Mouse (Mus musculus) neural tube, embryonic 12.5 days (tissue): ENCODE results near the gene Snx30. TPM values are rescaled to one million over a fixed set of nuclear protein-coding genes. Genes with fewer than 3 reads are reported as not detected.

Source experiments
- ATAC-seq: fragments of 200-750 bp; cut with Nextera tagmentation; 2 replicates; pipeline ENCODE4 v1.8.0; 2017; ENCODE audit warnings: low read depth, mild to moderate bottlenecking, moderate TSS enrichment, moderate library complexity; ENCODE audit not compliant: low FRiP score
- H3K27ac ChIP-seq: fragments of 300-500 bp; sonication (generic); 2 replicates; pipeline ENCODE4 v1.5.1; 2016
- H3K27me3 ChIP-seq: fragments of 300-500 bp; sonication (generic); replicated peaks from 2 replicates; pipeline ENCODE4 v1.6.1; 2016; ENCODE audit warnings: mild to moderate bottlenecking
- H3K36me3 ChIP-seq: fragments of 300-500 bp; sonication (generic); 2 replicates; pipeline ENCODE4 v1.6.1; 2016; ENCODE audit warnings: mild to moderate bottlenecking
- H3K4me1 ChIP-seq: fragments of 300-500 bp; sonication (generic); 2 replicates; pipeline ENCODE4 v1.6.1; 2016
- H3K4me2 ChIP-seq: fragments of 300-500 bp; sonication (generic); replicated peaks from 2 replicates; pipeline ENCODE4 v1.6.1; 2016; ENCODE audit warnings: mild to moderate bottlenecking
- H3K4me3 ChIP-seq: fragments of 300-500 bp; sonication (generic); 2 replicates; pipeline ENCODE4 v1.5.1; 2016
- H3K9ac ChIP-seq: fragments of 300-500 bp; sonication (generic); 2 replicates; pipeline ENCODE4 v1.6.1; 2016; ENCODE audit warnings: mild to moderate bottlenecking
- H3K9me3 ChIP-seq: fragments of 300-500 bp; sonication (generic); 2 replicates; pipeline ENCODE4 v1.6.1; 2016; ENCODE audit warnings: mild to moderate bottlenecking
- WGBS: fragments of 180-500 bp; shearing (Covaris S2); methylation state at CpG from one replicate; pipeline ENCODE4 v1.1.7; 2016; 5-methylcytosine and 5-hydroxymethylcytosine counted together
- polyA plus RNA-seq: library from polyadenylated mRNA; unstranded; fragments of >200 nt; fragmentation: Nextera tagmentation; extraction: Ambion mirVana; gene quantifications from 2 replicates; pipeline ENCODE4 v1.2.1, GENCODE M21; 2016

Snx30 gene
- polyA plus RNA-seq, 1 experiment from 2014 or later: 17.1 TPM

DNA sequence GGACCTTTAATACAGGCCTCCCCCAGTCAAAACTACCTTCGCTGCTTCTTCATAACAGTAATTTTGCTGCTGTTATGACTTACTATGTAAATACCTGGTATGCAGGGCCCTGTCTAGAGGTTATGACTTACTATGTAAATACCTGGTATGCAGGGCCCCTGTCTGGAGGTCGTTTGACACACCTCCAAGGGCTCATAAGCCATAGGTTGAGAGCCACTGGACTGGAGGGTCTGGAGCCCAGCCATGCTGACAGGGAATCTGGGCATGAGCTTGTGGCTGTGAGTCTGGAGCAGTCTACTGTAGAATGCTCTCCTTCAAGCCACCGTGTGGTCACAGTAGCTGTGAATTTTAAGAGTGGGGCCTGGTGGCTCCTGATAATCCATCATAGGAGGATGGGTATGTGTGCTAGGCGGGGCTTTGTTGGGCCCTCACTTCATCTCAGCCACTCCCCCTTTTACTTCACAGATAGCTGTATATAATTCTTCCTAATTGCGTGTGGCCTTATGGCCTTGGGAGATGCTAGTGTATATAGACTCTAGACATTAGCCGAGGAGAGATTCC, 78.6 kb downstream of the Snx30 start:
- Histone ChIP-seq H3K9ac (no peak overlapping the region), H3K4me2 (no peak overlapping the region), H3K36me3 (peaks cover 23% of the 10 kb centered on the region), H3K27ac (no peak overlapping the region), H3K9me3 (no peaks in the 10 kb centered on the region), H3K4me3 (no peak overlapping the region), H3K4me1 (no peaks in the 10 kb centered on the region), H3K27me3 (no peaks in the 10 kb centered on the region)
- WGBS: 84% methylated on average over 6 of the region's 6 CpGs
- no peak for ATAC-seq

DNA sequence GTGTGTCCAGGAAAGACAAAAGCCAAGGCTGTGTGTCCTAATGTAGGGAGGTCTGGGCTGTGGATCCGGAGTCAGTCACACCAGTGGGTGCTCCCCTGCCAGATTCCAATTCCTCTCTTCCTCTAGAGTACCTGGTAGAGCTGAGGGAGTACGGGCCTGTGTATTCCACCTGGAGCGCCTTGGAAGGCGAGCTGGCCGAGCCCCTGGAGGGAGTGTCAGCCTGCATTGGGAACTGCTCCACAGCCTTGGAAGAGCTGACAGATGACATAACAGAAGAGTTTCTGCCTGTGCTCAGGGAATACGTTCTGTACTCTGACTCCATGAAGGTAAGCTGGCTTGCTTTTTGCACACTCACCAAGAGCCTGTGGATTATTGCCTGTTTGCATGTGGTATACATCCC, 80.6 kb downstream of the Snx30 start:
- Histone ChIP-seq H3K27ac (no peak overlapping the region), H3K4me1 (no peaks in the 10 kb centered on the region), H3K4me3 (no peak overlapping the region), H3K9ac (no peak overlapping the region), H3K27me3 (no peaks in the 10 kb centered on the region), H3K36me3 (peaks cover 9% of the 10 kb centered on the region; the same call in 1 of the 2 replicates), H3K4me2 (no peak overlapping the region), H3K9me3 (no peaks in the 10 kb centered on the region)
- no peak for ATAC-seq
- WGBS: 96% methylated on average over 6 of the region's 6 CpGs

DNA sequence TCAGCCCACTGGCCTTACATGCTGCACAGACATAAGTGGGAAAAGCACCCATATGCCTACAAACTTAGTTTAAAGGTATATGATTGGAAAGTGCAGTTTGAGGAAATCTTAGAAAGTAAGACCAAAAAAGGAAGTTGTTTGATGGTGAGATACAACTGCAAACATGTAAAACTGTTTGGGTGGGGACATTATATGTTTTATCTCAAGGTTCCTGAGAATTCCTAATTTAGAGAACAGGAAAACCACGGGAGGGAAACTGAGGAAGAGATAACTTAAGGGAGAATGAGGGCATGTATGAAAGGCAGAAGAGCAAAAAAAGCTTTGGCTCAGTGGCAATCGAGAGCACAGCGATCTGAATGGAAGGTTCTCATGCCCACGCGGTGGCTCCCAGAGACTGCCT, 81.4 kb downstream of the Snx30 start:
- Histone ChIP-seq H3K9me3 (no peaks in the 10 kb centered on the region), H3K4me1 (no peaks in the 10 kb centered on the region), H3K4me2 (no peak overlapping the region), H3K27ac (no peak overlapping the region), H3K4me3 (no peak overlapping the region), H3K27me3 (no peaks in the 10 kb centered on the region), H3K9ac (no peak overlapping the region), H3K36me3 (peaks cover 8% of the 10 kb centered on the region; the same call in 1 of the 2 replicates)
- no peak for ATAC-seq
- 91% methylated on average over 5 of the region's 5 CpGs for WGBS

DNA sequence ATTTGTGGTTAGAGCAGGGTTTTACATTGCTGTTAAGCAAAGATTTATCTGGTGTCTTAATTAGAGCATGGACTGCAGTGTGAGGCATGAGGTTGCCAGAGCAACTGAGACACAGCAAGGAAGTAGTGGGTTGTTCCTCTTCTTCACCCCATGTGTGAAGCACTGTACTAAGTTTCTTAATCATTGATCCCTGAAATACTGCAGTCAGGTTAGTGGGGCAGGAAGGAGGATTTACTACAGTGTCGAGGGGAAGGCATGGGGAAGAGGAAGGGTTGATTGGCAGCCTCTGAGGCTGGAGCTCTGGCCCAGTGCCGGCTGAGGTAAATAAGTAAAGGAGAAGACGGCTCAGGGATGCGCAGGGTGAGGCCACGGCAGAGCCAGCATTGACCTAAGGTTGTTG, 82.4 kb downstream of the Snx30 start:
- Histone ChIP-seq H3K27me3 (no peaks in the 10 kb centered on the region), H3K9ac (no peak overlapping the region), H3K36me3 (peaks cover 1% of the 10 kb centered on the region; the same call in 1 of the 2 replicates), H3K9me3 (no peaks in the 10 kb centered on the region), H3K4me2 (no peak overlapping the region), H3K27ac (no peak overlapping the region), H3K4me1 (no peaks in the 10 kb centered on the region), H3K4me3 (no peak overlapping the region)
- WGBS: 86% methylated on average over 5 of the region's 5 CpGs
- no peak for ATAC-seq

DNA sequence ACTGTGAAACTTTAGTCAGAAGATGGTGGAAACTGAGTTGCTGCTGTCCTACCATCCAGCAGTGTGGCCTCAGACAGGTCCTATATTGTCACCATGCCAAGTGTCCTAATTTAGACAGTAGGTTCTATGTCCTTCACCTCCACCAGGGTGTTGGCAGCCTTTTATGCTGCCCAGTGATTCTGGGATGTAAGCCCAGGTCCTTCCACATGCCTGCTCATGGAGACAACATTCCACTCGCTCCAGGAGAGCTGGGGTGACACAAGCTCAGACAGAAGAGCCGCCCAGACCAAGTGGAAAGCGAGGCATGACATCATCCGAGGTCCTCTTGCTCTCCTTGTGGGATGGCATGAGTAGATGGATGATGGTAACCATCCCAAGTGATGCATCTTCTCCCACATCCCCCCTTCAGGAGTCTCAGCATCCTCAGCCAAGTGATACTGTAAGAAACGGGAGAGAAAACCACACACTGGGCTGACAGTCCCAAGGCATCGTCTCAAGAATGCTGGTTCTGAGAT, 84.5 kb downstream of the Snx30 start:
- Histone ChIP-seq H3K9me3 (no peaks in the 10 kb centered on the region), H3K36me3 (peaks cover 12% of the 10 kb centered on the region), H3K4me1 (no peaks in the 10 kb centered on the region), H3K27me3 (no peaks in the 10 kb centered on the region), H3K9ac (no peak overlapping the region), H3K4me3 (no peak overlapping the region), H3K27ac (no peak overlapping the region), H3K4me2 (no peak overlapping the region)
- no peak for ATAC-seq
- WGBS: 90% methylated on average over 6 of the region's 6 CpGs

DNA sequence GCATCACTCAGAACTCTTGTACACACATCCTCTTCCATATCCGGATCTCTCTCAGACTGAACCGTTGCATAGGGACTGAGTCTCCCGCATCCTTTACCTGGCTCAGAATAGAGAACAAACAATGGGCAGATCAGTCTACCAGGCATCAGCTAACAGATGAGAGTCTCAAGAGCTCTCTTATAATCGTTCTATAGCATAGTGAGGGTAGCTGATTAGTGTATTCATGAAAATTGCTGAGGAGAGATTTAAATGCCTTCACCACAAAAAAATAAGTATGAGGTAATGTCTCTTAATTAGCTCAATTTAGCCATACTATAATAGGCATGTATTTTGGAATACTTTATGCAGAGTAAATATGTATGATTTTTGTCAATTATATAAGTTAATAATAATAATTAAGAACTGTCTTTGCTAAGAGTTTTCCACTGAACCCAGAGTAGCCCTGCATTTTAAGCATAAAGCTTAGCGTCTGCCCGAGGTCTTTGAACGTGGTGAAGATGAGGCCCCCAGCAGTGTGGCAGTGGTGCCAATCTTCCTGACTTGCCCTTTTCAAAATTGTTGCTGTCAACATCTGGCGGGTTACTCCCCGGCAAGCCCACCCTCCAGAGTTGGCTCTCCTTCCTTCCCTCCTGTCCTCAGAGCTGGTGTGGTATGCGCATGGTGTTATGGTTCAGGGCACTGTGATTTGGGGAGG, 86.2 kb downstream of the Snx30 start:
- no peaks in the 10 kb centered on the region for H3K9me3 ChIP-seq
- no peaks in the 10 kb centered on the region for H3K4me1 ChIP-seq
- H3K36me3 ChIP-seq: peaks cover 21% of the 10 kb centered on the region
- WGBS: 93% methylated on average over 10 of the region's 10 CpGs
- H3K27ac ChIP-seq: no peak overlapping the region
- ATAC-seq: no peak
- no peak overlapping the region for H3K4me3 ChIP-seq
- H3K9ac ChIP-seq: no peak overlapping the region
- H3K27me3 ChIP-seq: no peaks in the 10 kb centered on the region
- no peak overlapping the region for H3K4me2 ChIP-seq

DNA sequence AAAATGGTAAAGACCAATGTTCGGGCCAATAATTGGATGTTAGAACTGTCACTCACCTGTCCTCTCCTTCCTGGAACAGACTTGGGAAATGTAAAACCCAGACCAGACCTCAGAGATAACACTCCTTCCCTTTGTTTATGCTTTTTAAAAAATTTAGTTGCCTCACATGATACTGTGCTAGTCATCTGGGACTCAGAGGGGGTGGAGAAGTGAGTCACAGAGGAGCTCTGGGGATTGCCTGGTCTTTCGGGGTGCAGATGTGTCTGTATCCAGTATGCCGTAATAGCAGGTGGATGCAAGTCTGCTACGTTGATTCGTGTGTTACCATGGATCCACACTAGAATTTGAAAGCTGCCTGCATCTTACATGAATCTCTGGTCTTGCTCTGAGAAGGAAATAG, 87.1 kb downstream of the Snx30 start:
- Histone ChIP-seq H3K4me3 (no peak overlapping the region), H3K36me3 (peaks cover 30% of the 10 kb centered on the region), H3K27me3 (no peaks in the 10 kb centered on the region), H3K4me1 (no peaks in the 10 kb centered on the region), H3K9me3 (no peaks in the 10 kb centered on the region), H3K9ac (no peak overlapping the region), H3K4me2 (no peak overlapping the region), H3K27ac (no peak overlapping the region)
- no peak for ATAC-seq
- WGBS: 92% methylated on average over 5 of the region's 5 CpGs

DNA sequence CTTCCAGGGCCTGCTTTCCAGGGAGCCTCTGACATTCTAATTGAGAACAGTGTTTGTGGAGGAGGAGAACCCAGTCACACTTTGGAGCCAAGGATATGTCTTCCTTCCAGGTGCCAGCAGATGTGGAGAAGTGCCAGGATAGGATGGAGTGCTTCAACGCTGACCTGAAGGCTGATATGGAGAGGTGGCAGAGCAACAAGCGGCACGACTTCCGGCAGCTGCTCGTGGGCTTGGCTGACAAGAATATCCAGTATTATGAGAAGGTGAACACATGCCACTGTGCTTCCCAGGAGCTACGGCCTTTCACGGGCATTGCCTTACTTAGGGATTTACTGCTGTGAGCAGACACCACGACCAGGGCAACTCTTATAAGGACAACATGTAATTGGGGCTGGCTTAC, 88.8 kb downstream of the Snx30 start:
- no peaks in the 10 kb centered on the region for H3K9me3 ChIP-seq
- peaks cover 42% of the 10 kb centered on the region for H3K36me3 ChIP-seq
- no peak overlapping the region for H3K4me3 ChIP-seq
- no peak for ATAC-seq
- H3K9ac ChIP-seq: no peak overlapping the region
- H3K4me2 ChIP-seq: no peak overlapping the region
- no peak overlapping the region for H3K27ac ChIP-seq
- H3K4me1 ChIP-seq: no peaks in the 10 kb centered on the region
- H3K27me3 ChIP-seq: no peaks in the 10 kb centered on the region
- 92% methylated on average over 8 of the region's 8 CpGs for WGBS

DNA sequence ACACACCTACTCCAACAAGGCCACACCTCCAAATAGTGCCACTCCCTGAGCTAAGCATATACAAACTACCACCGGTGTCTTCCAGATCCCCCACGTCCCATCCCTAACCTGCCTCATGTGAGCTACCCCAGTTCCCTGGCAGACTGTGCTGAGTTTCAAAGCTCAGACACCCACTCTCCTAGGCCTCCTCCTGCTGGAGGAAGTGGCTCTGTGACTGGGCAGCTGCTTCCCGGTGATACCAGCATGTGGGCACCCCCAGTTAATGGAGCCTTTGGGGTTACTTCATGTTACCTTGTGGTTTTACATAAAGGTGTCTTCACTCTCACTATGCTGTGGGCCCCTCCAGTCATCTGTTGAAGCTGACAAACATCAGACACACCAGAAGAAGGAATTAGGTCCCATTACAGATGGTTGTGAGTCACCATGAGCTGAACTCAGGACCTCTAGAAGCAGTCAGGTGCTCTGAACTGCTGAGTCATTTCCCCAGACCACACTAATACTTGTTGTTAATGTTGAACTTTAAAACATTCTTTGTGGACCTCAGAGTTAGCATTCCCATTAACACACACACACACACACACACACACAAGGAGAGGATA, 89.4 kb downstream of the Snx30 start:
- Histone ChIP-seq H3K27me3 (no peaks in the 10 kb centered on the region), H3K9me3 (no peaks in the 10 kb centered on the region), H3K36me3 (peaks cover 46% of the 10 kb centered on the region), H3K9ac (no peak overlapping the region), H3K27ac (no peak overlapping the region), H3K4me1 (no peaks in the 10 kb centered on the region), H3K4me2 (no peak overlapping the region), H3K4me3 (no peak overlapping the region)
- 97% methylated on average over 3 of the region's 3 CpGs for WGBS
- no peak for ATAC-seq

DNA sequence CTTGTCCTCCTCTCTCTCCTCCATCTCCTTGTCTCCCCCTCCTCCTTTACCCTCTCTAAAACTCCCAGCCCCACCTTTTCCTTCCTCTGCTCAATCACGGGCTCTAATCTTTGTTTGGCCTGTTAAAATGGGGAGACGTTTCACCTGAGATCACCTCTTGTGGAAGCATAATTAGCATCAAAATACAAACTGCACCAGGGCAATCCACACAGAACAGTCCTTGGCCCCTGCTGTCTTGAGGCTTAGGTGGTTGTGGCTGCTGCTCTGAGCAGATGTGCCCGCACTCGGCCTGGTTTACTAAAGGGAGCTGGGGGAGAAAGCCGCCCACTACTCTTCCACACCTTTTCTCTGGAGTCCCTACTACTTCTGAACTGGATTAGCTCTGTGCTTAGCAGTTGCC, 90.4 kb downstream of the Snx30 start:
- H3K27me3 ChIP-seq: no peaks in the 10 kb centered on the region
- ATAC-seq: no peak

DNA sequence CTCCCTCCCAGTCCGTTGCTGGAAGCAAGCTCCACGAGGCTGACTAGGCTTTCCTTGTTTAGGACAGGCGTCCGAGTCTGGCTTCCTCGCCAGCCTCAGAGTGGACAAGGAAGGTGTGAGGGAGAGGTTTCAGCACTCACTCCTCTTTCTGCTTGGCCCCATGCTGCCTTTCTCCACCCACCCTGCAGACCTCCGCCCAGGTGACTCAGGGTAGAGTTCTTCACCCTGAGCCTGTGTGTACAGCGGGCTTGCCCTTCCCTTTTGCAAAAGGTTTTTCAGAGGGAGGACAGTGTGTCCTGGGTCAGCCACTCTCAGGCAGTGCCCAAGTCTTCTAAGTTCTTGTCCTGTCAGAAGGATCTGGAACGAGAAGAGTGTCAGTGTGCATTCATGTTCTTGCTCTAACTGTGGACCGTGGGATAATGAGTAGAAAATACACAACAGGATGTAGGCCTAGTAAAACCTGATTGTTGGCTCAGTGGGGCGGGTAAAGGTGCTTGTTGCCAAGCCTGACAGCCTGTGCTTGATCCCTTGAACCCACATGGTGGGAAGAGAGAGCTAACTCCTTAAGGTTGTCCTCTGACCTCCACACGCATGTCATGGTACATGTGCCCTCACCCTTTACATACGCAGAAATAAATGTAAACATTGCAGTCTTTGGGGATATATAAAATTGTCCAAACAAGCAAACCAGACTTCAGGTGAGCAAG, 92.3 kb downstream of the Snx30 start:
- 88% methylated on average over 12 of the region's 12 CpGs for WGBS
- Histone ChIP-seq H3K27ac (no peak overlapping the region), H3K9ac (no peak overlapping the region)

More for the DNA sequence above, 90.4 kb downstream of the Snx30 start:
- H3K4me1 ChIP-seq: no peaks in the 10 kb centered on the region
- WGBS: 71% methylated on average over 5 of the region's 5 CpGs
- no peak overlapping the region for H3K4me3 ChIP-seq
- H3K4me2 ChIP-seq: no peak overlapping the region
- no peak overlapping the region for H3K27ac ChIP-seq
- no peak overlapping the region for H3K9ac ChIP-seq
- H3K36me3 ChIP-seq: peaks cover 54% of the 10 kb centered on the region
- H3K9me3 ChIP-seq: no peaks in the 10 kb centered on the region

DNA sequence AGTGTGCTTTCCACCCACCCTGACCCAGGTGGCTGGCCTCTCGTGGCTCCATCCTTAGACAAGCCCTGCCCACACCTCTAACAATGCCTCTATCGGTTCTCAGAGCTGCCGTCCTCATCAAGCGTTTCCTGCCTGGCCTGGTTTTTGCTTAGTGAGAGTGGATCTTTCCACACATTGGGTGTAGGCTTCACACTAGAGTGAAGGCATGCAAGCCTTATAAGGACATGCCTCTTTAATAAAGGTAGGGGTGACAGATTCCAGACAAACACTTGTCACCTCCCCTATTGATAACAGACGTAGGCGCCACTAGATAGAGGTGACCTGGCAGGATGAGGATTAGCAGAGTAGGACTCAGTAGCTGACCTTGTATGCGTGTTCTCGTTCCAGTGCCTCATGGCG, 92.9 kb downstream of the Snx30 start:
- Histone ChIP-seq H3K36me3 (peaks cover 57% of the 10 kb centered on the region), H3K4me3 (no peak overlapping the region), H3K27me3 (no peaks in the 10 kb centered on the region), H3K9ac (no peak overlapping the region), H3K4me1 (no peaks in the 10 kb centered on the region), H3K27ac (no peak overlapping the region), H3K4me2 (no peak overlapping the region), H3K9me3 (no peaks in the 10 kb centered on the region)
- no peak for ATAC-seq
- 89% methylated on average over 9 of the region's 9 CpGs for WGBS

More for the DNA sequence above, 92.3 kb downstream of the Snx30 start:
- Histone ChIP-seq H3K27me3 (no peaks in the 10 kb centered on the region), H3K4me3 (no peak overlapping the region), H3K4me1 (no peaks in the 10 kb centered on the region), H3K36me3 (peaks cover 57% of the 10 kb centered on the region), H3K4me2 (no peak overlapping the region), H3K9me3 (no peaks in the 10 kb centered on the region)
- no peak for ATAC-seq
